Mouse (Mus musculus) brain, embryonic 18.5 days (tissue): ENCODE measurements around the gene Mgat4c.
A peak's percentile ranks its signal among the peaks of the same experiment; 100 is the strongest.

Experiments
- DNase-seq: peaks from one replicate; pipeline ENCODE4 v3.0.0-alpha.2; 2012; ENCODE audit warnings: low read depth, low spot score

Gene Mgat4c

DNA sequence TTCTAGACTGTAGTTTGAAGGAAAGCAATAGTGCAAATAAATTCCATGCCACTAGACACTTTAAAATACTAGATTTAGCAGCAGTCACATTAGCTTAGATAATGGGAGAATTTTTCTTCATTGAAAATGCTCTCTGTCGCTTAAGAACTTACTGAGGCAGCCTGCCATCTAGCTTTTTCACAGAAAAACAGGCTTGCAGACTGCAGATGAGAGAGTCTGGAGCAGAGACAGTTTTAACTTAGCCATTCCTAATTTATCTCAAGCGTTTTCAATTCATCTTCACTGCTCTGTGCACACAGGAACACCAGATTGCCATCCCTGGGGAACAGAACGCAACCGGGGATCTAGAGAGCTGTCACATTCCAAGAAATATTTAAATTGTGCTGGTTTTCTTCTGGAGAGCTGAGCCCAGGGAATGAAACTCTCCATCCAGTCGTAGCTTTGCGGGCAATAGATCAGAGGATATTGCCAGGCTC, at the start of gene Mgat4c:
TSS of gene Mgat4c (plus strand) at position 51 of the 476 bp plus-strand sequence.
- DNase-seq, result peak; percentile 79

DNA sequence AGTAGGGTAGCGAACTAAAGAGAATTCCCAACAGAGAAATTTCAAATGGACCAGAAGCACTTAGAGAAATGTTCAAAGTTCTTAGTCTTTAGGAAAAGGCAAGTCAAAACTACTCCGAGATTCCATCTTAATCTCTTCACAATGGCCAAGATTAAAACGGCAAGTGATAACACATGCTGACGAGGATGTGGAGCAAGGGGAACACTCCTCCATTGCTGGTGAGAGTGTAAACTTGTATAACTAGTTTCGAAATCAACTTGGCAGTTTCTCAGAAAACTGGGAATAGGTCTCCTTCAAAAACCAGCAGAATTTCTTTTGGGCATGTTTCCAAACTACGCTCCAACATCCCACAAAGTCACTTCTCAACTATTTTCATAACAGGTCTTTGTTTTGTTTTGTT, 46.0 kb upstream of the Mgat4c start:
- DNase-seq, result no peak

DNA sequence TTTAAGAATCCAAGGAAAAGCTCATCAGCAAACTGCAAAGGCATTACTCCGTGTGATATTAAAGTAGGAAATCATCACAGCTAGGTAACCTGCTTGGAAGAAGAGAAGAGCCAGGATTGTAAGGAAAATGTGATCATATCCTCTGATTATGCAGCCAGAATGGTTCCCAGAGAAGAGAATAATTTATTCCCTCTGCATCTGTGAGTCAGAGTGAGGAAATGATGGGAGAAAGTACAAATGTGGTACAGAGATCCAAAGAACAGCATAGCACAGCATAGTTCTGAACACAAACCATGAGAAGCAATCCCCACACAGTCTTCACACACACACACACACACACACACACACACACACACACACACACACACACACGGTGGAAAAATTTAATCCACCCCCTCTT, 40.2 kb upstream of the Mgat4c start:
- no peak for DNase-seq

DNA sequence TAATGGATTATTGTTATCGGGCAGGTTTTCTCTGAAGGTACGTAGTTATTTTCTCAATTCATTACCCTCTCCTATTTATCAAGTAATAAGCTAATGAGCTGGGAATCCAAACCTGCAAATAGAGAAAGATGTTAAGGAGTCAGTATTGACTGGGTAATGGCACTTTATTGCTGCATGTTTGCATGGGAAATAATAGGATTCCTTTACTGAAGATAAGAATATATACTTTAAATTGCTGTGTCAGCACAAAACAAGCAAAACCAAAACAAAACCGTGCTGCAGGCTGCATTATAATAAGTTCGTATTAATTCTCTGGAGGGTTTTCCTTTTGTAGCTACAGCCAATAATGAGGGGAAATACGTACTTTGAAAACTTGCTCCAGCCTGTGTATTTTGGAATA, 627 bp downstream of the Mgat4c start:
- DNase-seq, result no peak

DNA sequence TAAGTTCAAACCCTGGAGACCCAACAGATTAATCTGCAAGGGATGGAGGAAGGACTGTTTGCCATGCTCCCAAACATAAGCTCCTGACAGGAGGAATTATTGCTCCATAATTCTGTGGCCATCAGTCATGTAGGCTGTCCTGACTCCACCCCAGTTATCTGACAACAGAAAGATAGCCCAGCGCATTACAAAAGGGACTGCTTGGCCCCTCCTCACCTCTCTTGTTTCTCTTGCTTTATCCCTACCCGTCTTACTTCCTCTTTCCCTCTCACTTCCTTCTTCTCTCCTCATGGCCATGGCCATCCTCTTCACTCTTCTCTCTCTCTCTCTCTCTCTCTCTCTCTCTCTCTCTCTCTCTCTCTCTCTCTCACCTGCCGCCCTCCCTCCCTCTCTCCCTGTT, 80.5 kb downstream of the Mgat4c start:
- DNase-seq, result no peak

DNA sequence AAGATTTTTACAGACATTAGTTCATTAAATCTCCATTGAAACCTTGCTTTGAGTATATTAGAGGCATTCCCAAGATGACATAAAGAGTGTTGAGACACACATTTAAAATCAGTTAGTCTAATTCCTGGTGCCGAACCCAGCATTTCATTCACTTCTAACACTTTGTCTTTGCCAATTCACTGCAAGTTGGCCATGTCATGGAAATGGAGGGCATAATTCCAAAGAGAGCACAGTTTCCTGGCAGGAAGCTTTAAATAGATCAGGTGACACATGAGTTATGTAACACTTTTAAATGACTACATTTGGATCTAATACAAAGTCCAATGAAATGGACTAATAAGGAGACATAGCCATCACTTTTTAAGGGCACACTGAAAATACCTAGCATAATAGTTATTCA, 89.4 kb downstream of the Mgat4c start:
- no peak for DNase-seq

DNA sequence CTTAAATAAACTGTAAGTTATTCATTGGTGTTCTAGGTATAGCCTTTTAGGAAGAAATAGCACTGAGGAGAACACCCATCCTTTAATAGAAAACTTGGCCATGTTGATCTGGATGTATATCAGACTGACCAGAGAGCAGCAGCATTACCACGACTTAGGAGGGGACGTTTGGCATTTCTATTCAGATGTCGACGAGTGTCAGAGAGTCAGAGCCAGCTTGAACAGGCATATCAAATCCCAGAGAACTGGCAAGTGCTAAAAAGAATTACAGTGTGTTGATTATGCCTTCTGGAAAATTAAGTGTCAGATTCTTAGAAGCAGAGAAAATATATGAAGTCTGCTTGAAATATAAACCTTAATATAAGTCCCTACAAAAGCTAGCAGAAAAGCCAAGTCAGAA, 89.9 kb downstream of the Mgat4c start:
- no peak for DNase-seq

DNA sequence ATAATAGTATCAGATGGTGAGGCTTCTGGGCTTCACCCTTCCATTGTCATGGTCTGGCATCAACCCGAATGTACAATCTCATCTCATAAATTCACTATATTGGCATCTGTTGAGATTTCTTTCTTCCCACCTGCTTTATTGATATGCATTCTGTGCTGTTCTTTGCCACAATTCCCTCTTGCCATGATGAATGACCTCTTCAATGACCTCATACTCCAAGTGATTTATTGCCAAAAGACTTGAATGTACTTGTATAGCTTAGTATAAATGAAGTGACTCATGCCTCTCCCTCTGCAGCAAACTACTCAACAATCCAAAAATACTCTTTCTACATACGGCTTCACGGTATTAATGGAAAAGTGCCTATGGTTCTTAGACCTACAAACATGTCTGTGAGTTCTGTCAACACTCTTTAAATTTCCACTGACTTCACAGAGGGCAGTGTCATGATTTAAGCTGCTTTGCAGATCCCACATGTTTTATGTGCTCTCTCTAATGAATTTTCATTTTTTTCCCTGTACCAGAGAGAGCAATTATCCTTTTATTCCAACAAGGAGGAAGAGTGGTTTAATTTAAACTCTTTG, 102.0 kb downstream of the Mgat4c start:
- no peak for DNase-seq

DNA sequence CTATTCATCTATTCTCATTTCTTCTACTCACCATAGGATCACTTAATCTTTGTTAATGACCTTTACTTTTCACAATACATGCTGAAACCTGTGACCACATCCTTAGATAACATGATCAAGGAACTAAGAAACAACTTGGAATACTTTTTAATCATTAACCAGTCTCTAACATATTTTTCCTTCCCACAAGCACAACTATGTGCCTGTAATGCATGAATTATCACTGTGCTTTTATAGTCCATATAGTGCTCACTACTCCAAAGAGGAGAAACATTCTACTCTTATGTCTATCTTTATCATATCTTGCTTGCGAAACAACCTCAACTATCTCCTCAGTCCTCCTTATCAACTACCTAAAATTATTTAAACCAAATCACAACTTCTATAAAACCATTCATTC, 114.2 kb downstream of the Mgat4c start:
- no peak for DNase-seq

DNA sequence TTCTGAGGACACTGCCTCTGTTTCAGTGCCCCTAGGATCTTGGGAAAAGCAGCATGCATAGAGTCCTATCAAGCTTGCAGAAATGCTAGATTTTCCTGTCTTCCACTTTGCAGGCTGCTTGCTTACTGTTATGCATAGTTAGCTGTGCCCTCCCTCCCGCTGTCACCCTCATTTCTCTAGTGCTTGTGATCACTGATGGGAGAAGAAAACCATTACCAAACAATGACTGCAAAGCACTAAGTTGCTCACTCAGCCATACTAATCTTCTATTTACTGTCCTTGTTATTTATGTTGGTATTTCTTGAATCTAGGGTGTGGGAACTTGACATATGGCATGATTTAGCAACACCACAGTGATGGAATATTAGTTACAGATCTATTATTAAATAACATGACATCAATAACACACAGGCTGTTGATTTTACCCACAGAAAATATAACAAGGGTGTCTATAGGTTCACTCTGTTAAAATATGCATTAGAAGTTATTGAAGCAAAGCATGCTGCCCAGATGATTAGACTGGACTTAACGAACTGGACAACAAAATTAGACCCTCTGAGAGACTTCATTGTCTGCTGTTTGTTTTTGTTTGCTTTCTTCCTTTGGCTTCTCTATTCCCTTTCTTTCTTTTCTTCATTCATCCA, 117.7 kb downstream of the Mgat4c start:
- DNase-seq, result no peak

DNA sequence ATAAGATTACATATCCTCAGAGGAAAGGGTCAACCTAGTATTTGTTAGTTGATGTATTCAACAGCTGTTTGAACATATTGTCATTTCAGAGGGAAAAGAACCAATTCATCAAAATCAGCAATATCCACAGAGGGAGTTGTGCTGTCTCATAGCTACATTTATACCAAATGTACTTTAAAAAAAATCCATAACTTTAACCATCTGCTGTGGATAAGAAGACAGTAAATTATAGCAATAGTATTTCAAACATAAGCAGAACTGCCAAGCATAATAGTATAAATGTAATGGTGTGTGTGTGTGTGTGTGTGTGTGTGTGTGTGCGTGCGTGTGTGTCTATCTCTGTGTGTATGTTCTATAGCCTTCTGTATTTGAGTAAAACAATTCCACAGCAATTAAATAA, 127.5 kb downstream of the Mgat4c start:
- no peak for DNase-seq

DNA sequence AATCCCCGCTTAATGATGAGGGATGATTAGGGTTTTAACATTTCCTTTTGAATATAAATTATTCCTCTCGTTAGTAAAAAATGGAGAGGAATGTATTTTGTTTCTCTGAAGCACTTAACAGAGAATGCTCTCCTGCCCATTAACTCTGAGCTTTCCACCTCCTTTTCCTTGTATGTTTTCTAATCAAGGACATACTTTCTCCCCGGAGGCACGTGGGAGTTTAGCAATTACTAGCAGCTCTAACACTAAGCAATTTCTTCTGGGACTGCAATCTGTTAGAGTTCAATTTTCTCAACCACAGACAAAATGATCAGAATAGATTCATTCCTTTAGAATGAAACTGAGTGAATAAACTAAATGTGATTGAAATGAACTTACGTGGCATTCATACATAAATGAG, 135.6 kb downstream of the Mgat4c start:
- DNase-seq, result peak; percentile 22

DNA sequence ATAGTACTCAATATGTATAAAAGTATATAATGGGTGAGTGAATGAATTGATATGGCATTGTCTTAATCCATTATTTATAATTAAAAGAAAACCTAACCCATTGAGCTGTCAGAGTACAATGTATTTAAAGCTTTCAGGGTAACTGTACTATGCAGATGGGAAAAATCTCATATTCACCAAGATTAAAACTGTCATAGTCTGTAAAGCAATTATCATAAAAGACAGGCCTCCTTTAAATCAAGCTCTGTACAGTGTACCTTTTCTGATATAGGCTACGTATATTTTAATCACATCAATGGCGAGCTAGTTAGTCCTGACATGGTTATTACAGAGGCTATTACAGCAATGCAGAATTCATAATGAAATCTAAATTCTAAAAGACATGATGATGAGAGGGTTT, 146.7 kb downstream of the Mgat4c start:
- DNase-seq, result no peak

DNA sequence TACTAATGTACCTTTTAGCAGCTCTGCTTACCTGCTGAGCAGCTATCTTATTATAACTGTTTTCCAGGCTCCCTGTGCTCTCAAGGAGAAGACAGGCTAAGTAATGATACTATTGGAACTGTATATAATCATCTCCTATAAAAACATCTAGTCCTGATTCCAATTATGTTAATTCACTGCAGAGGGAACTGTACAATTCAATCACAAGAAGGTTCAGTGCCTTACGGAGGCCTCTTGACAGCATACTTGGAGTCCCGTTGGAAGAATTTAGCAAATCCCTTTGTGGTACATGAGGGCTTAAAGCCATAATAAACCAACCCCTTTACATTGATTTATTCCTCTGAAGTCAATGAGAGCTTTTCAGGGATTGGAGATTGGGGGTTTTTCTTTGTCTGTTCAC, 174.8 kb downstream of the Mgat4c start:
- DNase-seq, result no peak

DNA sequence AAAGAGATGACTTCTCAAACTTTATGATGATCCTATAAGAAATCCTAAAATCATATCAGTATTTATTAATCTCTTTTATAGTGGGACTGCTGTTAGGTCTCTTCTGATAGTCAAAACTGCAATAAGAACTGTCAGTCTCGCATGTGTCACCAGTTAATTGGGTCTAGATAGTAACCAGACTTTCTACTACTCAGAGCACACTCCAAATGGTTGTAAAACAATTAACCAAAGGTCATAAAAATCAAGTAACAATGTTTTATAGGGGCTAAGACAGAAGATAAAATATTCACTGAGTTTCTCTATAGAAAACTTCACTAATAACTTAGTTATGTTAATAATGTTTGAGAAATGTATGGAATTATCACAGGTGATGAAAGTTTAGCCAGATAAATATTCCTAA, 208.6 kb downstream of the Mgat4c start:
- no peak for DNase-seq

DNA sequence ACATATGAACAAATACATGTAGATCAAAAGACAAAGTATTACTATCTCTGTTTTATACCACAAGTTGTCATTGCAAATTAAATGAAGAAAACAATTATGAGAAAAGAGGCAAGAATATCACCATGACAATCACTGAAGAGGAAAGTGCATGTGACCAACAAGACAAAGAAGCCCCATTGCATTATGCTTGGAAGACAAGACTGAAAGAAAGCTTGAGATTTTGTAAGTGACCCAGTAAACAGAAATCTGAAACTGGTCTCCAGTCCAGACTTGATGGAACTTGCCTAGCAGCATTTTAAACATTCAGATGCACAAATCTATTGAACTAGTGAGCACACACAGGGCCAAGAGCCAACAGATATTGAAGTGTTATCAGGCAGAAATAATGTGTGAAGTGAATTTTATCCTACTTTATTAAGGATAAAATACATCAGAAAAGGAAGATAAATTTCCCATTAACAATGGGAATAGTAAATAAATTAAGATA, 236.1 kb downstream of the Mgat4c start:
- DNase-seq, result no peak

DNA sequence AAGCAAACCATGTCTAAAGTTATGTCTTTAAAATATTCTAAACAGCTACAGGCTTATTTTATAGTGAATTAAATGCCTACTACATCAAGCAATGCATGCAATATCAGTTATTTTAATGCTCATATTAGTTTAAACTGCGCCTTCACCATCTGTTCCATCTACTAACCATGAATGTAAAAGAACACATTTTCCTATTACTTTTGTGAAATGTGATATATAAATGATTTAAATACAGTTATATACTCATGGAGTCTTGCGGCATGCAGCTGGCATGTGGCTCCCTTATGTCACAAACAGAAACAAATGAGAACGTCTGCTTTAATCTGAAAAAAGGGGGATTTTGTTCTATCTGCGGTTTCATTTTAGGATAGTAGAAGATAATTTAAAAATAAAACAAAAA, 316.3 kb downstream of the Mgat4c start:
- peak; percentile 24 for DNase-seq

DNA sequence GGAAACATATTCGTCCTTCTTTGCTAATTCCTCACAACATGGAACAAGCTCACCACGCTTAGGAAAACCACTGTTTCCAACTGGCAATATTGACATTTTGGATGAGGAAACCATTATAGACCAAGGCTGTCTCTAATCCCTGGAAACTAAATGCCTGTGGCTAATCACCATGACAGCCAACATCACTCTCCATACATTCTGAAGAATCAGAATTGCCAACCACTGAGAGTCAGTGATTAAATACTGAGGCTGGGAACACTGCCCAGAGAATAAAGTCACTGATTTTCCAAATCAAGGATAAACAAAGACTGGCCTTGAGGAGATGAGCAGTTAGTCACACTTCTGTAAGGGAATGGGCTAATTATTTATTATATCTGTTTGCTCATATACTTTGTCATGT, 361.2 kb downstream of the Mgat4c start:
- no peak for DNase-seq

DNA sequence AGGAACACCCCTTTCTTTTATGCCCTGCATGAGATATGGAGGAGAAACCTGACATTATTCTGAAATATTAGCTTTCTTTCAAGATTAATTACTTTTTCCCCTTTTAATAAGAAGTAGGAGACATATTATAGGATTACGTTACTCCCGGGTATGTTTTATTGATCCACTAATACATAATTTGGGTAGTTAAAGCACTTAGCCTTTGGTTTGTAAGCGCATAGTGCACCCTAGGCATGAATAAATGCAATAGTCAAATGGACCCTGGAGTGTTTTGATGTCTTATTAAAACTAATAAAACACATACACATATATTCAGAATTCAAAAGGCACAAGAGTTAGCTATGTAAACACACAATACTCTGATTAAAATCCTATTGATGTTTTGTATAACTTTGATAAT, 374.9 kb downstream of the Mgat4c start:
- no peak for DNase-seq

DNA sequence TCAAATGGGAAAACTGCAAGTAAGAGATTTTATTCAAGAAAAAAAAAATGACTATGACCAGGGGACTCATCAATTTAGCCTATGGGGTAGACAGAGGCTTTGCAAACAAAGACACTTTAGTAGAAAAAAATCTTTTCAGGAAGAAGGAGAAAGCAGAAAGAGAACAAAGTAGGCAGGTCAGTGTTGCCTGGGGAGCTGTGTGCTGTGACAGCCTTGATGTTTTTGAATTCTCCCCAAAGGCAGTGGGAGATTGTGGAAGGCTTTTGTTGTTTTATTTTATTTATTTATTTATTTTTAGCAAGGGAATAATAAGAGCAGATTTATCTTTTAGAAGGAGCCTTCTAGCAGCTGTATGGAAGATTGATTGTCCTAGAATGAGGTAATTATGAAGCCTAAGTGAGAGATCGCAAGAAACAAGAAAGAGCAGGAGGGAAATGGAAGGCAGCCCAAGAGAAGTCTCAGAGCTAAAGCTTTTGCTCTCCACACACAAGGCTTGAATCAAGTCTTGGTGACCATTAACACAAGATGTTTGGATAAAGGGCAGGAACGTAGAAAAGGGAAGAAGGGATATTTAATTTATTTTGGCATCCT, 375.8 kb downstream of the Mgat4c start:
- no peak for DNase-seq

DNA sequence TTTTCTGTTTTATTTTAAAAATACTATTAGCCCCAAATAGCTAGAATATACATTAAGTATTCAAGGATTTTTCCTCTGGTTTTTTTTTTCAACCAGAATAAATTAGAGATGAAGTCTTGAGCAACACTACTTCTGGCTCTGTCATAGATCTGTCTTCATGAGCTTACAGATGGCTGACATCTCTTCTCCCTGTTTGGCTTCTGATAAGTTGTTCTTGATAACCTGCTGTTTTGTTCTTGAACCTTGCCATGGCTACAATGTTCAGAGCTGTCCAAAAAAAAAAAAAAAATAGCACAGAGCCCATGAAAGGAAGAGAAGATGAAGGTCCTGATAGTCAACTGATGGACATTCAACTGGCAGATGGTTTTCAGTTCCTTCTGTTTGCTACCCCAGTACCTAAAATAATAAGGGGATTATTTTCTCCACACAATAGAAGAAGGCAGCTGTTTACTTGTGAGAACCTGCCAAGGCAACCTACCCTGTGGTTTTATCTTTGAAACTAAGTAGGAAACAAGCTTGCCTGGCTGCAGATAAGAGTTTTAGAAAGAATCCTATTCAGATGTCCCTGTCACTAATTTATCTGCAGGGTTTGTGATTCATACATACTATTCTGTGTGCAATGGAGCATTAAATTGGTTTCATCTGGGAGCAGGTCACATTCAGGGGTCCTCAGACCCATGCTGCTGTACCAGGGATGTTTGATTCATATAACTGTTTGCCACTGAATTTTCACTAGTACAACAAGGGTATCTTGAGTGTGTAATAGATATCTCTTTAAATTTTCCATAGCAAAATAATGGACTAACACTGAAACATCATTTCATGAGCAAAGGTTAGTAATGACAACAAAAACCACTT, 393.5 kb downstream of the Mgat4c start:
- DNase-seq, result no peak

DNA sequence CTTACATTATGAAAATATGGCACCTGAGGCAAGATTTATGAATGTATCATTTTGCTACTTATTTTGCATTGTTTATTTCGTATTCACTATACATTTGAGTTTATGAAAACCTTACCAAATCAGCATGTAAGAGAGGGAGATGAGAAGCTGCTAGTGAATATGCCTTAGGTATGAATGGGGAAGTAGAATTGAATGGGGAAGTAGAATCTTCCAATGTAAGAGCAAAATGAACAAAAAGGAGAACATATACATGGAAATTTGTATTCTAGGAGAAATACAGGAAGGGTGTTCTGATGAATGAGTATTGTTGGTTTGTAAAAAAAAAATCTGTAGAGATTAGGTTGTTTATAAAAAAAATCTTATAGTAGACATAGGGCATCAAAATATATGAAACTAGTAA, 441.9 kb downstream of the Mgat4c start:
- no peak for DNase-seq
